Mouse (Mus musculus): ENCODE measurements around the gene Timm13. TPM values are rescaled to one million over a fixed set of nuclear protein-coding genes. Genes with fewer than 3 reads are reported as not detected.
A peak's percentile ranks its signal among the peaks of the same experiment; 100 is the strongest.

Gene Timm13
- polyA plus RNA-seq, 1 experiment from 2014 or later: 401 TPM

- 0 out of 2 replicates have a peak overlapping the region, but pooled peaks have one; percentile 3 for H3K4me3 ChIP-seq
- H3K36me3 ChIP-seq (replicated peaks): peaks cover 63% of the 10 kb centered on the region
- WGBS: 87% methylated on average over 5 of the region's 5 CpGs
- H3K4me1 ChIP-seq: peaks cover 11% of the 10 kb centered on the region
- no peak overlapping the region for H3K27ac ChIP-seq
- DNase-seq (ENCODE audit: extremely low spot score, low spot score): no peak
- H3K9me3 ChIP-seq: no peaks in the 10 kb centered on the region
- H3K27me3 ChIP-seq (ENCODE audit: poor library complexity, severe bottlenecking): no peaks in the 10 kb centered on the region
These were observed 38.5 kb downstream of the Timm13 start for GRCm38 (mm10) chr10:80862305-80862704.

- no peak overlapping the region for H3K4me3 ChIP-seq
- H3K27ac ChIP-seq: peak overlapping the region; percentile 56
- WGBS: 87% methylated on average over 7 of the region's 7 CpGs
- H3K4me1 ChIP-seq: peaks cover 46% of the 10 kb centered on the region
- no peaks in the 10 kb centered on the region for H3K9me3 ChIP-seq
- H3K27me3 ChIP-seq (ENCODE audit: poor library complexity, severe bottlenecking): no peaks in the 10 kb centered on the region
- DNase-seq (ENCODE audit: extremely low spot score, low spot score): no peak
- peaks cover 27% of the 10 kb centered on the region for H3K36me3 ChIP-seq (replicated peaks)
These were observed 42.3 kb downstream of the Timm13 start for GRCm38 (mm10) chr10:80858350-80858935.

GRCm38 (mm10) chr10:80857848-80858247 lies 42.9 kb downstream of the Timm13 start:
- Histone ChIP-seq H3K4me3 (peak overlapping the region; percentile 11; the same call in 1 of the 2 replicates), H3K9me3 (no peaks in the 10 kb centered on the region), H3K27ac (peak overlapping the region; percentile 56), H3K36me3 (replicated peaks) (peaks cover 27% of the 10 kb centered on the region), H3K4me1 (peaks cover 49% of the 10 kb centered on the region), H3K27me3 (ENCODE audit: poor library complexity, severe bottlenecking) (no peaks in the 10 kb centered on the region)
- DNase-seq (ENCODE audit: extremely low spot score, low spot score): no peak
- 71% methylated on average over 3 of the region's 3 CpGs for WGBS

GRCm38 (mm10) chr10:80857386-80857785 lies 43.4 kb downstream of the Timm13 start:
- Histone ChIP-seq H3K9me3 (no peaks in the 10 kb centered on the region), H3K27ac (peak overlapping the region; percentile 56), H3K27me3 (ENCODE audit: poor library complexity, severe bottlenecking) (no peaks in the 10 kb centered on the region), H3K4me1 (peaks cover 49% of the 10 kb centered on the region), H3K4me3 (peak overlapping the region; percentile 11; the same call in 1 of the 2 replicates), H3K36me3 (replicated peaks) (peaks cover 26% of the 10 kb centered on the region)
- WGBS: 45% methylated on average over 8 of the region's 8 CpGs
- no peak for DNase-seq (ENCODE audit: extremely low spot score, low spot score)

- peaks cover 49% of the 10 kb centered on the region for H3K4me1 ChIP-seq
- WGBS: 90% methylated on average over 5 of the region's 5 CpGs
These were observed 43.9 kb downstream of the Timm13 start for GRCm38 (mm10) chr10:80856908-80857307.

GRCm38 (mm10) chr10:80856267-80856666 lies 44.5 kb downstream of the Timm13 start:
- Histone ChIP-seq H3K4me3 (peak overlapping the region; percentile 81), H3K9me3 (no peaks in the 10 kb centered on the region), H3K4me1 (peaks cover 49% of the 10 kb centered on the region), H3K27me3 (ENCODE audit: poor library complexity, severe bottlenecking) (no peaks in the 10 kb centered on the region), H3K36me3 (replicated peaks) (peaks cover 26% of the 10 kb centered on the region), H3K27ac (peak overlapping the region; percentile 84; the same call in 1 of the 2 replicates)
- DNase-seq (ENCODE audit: extremely low spot score, low spot score): no peak
- 68% methylated on average over 3 of the region's 3 CpGs for WGBS

More at GRCm38 (mm10) chr10:80856908-80857307, 43.9 kb downstream of the Timm13 start:
- Histone ChIP-seq H3K27me3 (ENCODE audit: poor library complexity, severe bottlenecking) (no peaks in the 10 kb centered on the region), H3K9me3 (no peaks in the 10 kb centered on the region), H3K4me3 (peak overlapping the region; percentile 81), H3K27ac (peak overlapping the region; percentile 56), H3K36me3 (replicated peaks) (peaks cover 26% of the 10 kb centered on the region)
- DNase-seq (ENCODE audit: extremely low spot score, low spot score): no peak

- H3K4me3 ChIP-seq: peak overlapping the region; percentile 81
- WGBS: 25% methylated on average over 11 of the region's 11 CpGs
- H3K4me1 ChIP-seq: peaks cover 49% of the 10 kb centered on the region
- H3K27me3 ChIP-seq (ENCODE audit: poor library complexity, severe bottlenecking): no peaks in the 10 kb centered on the region
- H3K36me3 ChIP-seq (replicated peaks): peaks cover 28% of the 10 kb centered on the region
- no peak for DNase-seq (ENCODE audit: extremely low spot score, low spot score)
- H3K27ac ChIP-seq: peak overlapping the region; percentile 84
- no peaks in the 10 kb centered on the region for H3K9me3 ChIP-seq
These were observed 45.1 kb downstream of the Timm13 start for GRCm38 (mm10) chr10:80855749-80856073.

GRCm38 (mm10) chr10:80854913-80855748 lies 45.6 kb downstream of the Timm13 start, which contains the start of the genes Lsm7 and Sppl2b:
Gene Lsm7, minus strand, starts transcription at chr10:80855209.
Gene Sppl2b, plus strand, starts transcription at chr10:80855275.
- Histone ChIP-seq H3K4me1 (peaks cover 49% of the 10 kb centered on the region), H3K36me3 (replicated peaks) (peaks cover 34% of the 10 kb centered on the region), H3K4me3 (peak within 1 kb of the TSS; percentile 81), H3K27ac (peak within 1 kb of the TSS; percentile 84), H3K27me3 (ENCODE audit: poor library complexity, severe bottlenecking) (no peaks in the 10 kb centered on the region), H3K9me3 (no peaks in the 10 kb centered on the region)
- DNase-seq (ENCODE audit: extremely low spot score, low spot score): peak; percentile 95
- under 1% methylated on average over 81 of the region's 81 CpGs for WGBS

Other genes starting within 250 kb of the Timm13 start
- gene Btbd2, start 243.9 kb downstream of the Timm13 start, polyA plus RNA-seq (2016; fragmentation: Nextera tagmentation; extraction: Ambion mirVana): 71.6 and 78.1 TPM in 2 replicates
- gene Mknk2, start 222.9 kb downstream of the Timm13 start, polyA plus RNA-seq (2016; fragmentation: Nextera tagmentation; extraction: Ambion mirVana): 91.0 and 100 TPM in 2 replicates
- 53.9 and 54.7 TPM in 2 replicates for gene Mob3a, start 199.0 kb downstream of the Timm13 start, polyA plus RNA-seq (2016; fragmentation: Nextera tagmentation; extraction: Ambion mirVana)
- gene Izumo4, start 198.8 kb downstream of the Timm13 start, polyA plus RNA-seq (2016; fragmentation: Nextera tagmentation; extraction: Ambion mirVana): 7.7 and 10.9 TPM in 2 replicates
- 58.2 and 58.7 TPM in 2 replicates for gene Ap3d1, start 158.7 kb downstream of the Timm13 start, polyA plus RNA-seq (2016; fragmentation: Nextera tagmentation; extraction: Ambion mirVana)
- 20.8 and 21.7 TPM in 2 replicates for gene Dot1l, start 145.8 kb downstream of the Timm13 start, polyA plus RNA-seq (2016; fragmentation: Nextera tagmentation; extraction: Ambion mirVana)
- 110 and 118 TPM in 2 replicates for gene Sf3a2, start 102.8 kb downstream of the Timm13 start, polyA plus RNA-seq (2016; fragmentation: Nextera tagmentation; extraction: Ambion mirVana)
- 196 and 197 TPM in 2 replicates for gene Plekhj1, start 102.3 kb downstream of the Timm13 start, polyA plus RNA-seq (2016; fragmentation: Nextera tagmentation; extraction: Ambion mirVana)
- gene Amh, start 95.7 kb downstream of the Timm13 start, polyA plus RNA-seq (2016; fragmentation: Nextera tagmentation; extraction: Ambion mirVana): 0.09 TPM in 2 replicates
- gene Jsrp1, start 87.5 kb downstream of the Timm13 start, polyA plus RNA-seq (2016; fragmentation: Nextera tagmentation; extraction: Ambion mirVana): 0.40 and 0.65 TPM in 2 replicates
- 2,273 and 2,281 TPM in 2 replicates for gene Oaz1, start 74.3 kb downstream of the Timm13 start, polyA plus RNA-seq (2016; fragmentation: Nextera tagmentation; extraction: Ambion mirVana)
- gene Lingo3, start 56.9 kb downstream of the Timm13 start, polyA plus RNA-seq (2016; fragmentation: Nextera tagmentation; extraction: Ambion mirVana): 1.5 and 2.0 TPM in 2 replicates
- gene Lsm7, start 45.8 kb downstream of the Timm13 start, polyA plus RNA-seq (2016; fragmentation: Nextera tagmentation; extraction: Ambion mirVana): 351 and 360 TPM in 2 replicates
- 43.9 and 44.9 TPM in 2 replicates for gene Sppl2b, start 45.7 kb downstream of the Timm13 start, polyA plus RNA-seq (2016; fragmentation: Nextera tagmentation; extraction: Ambion mirVana)
- gene Tmprss9, start 29.1 kb downstream of the Timm13 start, polyA plus RNA-seq (2016; fragmentation: Nextera tagmentation; extraction: Ambion mirVana): 0.05 TPM in 1 of 2 replicates, not detected in the other
- gene Lmnb2, start 17.3 kb upstream of the Timm13 start, polyA plus RNA-seq (2016; fragmentation: Nextera tagmentation; extraction: Ambion mirVana): 85.6 and 89.5 TPM in 2 replicates
- gene Gadd45b, start 29.1 kb upstream of the Timm13 start, polyA plus RNA-seq (2016; fragmentation: Nextera tagmentation; extraction: Ambion mirVana): 5.9 and 6.3 TPM in 2 replicates
- 6.3 and 6.9 TPM in 2 replicates for gene Gng7, start 114.0 kb upstream of the Timm13 start, polyA plus RNA-seq (2016; fragmentation: Nextera tagmentation; extraction: Ambion mirVana)
- 2.1 and 2.5 TPM in 2 replicates for gene Diras1, start 124.7 kb upstream of the Timm13 start, polyA plus RNA-seq (2016; fragmentation: Nextera tagmentation; extraction: Ambion mirVana)
- 15.7 and 15.8 TPM in 2 replicates for gene Slc39a3, start 136.5 kb upstream of the Timm13 start, polyA plus RNA-seq (2016; fragmentation: Nextera tagmentation; extraction: Ambion mirVana)
- gene Sgta, start 159.2 kb upstream of the Timm13 start, polyA plus RNA-seq (2016; fragmentation: Nextera tagmentation; extraction: Ambion mirVana): 285 and 286 TPM in 2 replicates
- 106 and 114 TPM in 2 replicates for gene Thop1, start 169.1 kb upstream of the Timm13 start, polyA plus RNA-seq (2016; fragmentation: Nextera tagmentation; extraction: Ambion mirVana)
- 0.14 and 0.22 TPM in 2 replicates for gene Creb3l3, start 197.9 kb upstream of the Timm13 start, polyA plus RNA-seq (2016; fragmentation: Nextera tagmentation; extraction: Ambion mirVana)
- 186 and 206 TPM in 2 replicates for gene Map2k2, start 204.9 kb upstream of the Timm13 start, polyA plus RNA-seq (2016; fragmentation: Nextera tagmentation; extraction: Ambion mirVana)
- gene Zbtb7a, start 234.3 kb upstream of the Timm13 start, polyA plus RNA-seq (2016; fragmentation: Nextera tagmentation; extraction: Ambion mirVana): 6.8 and 7.5 TPM in 2 replicates